Mouse (Mus musculus) lung, adult 2 months (tissue): ENCODE measurements at regions not wholly inside any gene's neighbourhood (a gene's known extent, or its start where the extent isn't known, plus 50 kb on each side); places are given as distances from the start of the nearest gene placed in this dataset.

ENCODE experiments used
- CTCF ChIP-seq: fragments of 200-500 bp; IDR thresholded peaks from 2 replicates; pipeline ENCODE4 v1.5.1; 2011; ENCODE audit warnings: mild to moderate bottlenecking, low read length, control low read depth; ENCODE audit not compliant: insufficient read depth
- POLR2A ChIP-seq: fragments of 200-500 bp; IDR thresholded peaks from 2 replicates; pipeline ENCODE4 v1.6.1; 2011; ENCODE audit warnings: low read depth, mild to moderate bottlenecking, control low read depth, low read length, borderline replicate concordance; ENCODE audit errors: extremely low read depth

DNA sequence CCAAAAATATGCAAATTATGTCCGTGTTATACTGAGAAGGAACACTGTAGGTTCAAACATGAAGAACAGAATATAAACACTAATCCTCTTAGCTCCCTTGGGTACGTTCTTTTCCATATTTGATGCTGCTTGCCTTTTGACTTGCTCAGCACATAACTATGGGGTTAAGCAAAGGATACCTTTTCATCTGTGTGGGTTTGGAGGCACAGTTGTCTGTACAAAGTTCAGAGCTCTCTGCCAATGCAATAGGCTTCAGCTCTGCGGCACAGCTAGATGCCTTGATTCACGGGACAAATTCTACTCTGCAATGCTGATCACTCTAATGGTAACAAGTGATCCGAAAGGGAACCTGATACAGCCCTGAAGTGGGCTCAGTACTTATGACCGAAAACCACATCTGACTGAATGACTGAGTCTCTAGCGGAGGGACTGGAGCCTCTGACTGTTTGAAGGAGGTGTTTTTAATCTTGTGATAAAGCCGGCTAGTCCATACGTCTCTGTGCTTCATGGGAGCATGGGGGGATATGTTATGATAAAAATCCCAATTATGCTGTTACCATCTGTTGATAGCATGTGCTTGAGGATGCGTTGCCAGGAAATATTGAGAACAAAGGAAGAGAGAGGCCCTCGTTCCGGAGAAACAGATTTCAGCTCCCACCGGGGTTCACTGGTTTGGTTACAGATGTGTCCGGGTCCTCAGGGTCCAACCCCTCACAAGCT, 146.7 kb upstream of the Tsc22d2 start:
- no peak for TF ChIP-seq CTCF
- no peak for TF ChIP-seq POLR2A
